Mouse (Mus musculus): ENCODE results near the gene Cubn.

Gene Cubn

GRCm38 (mm10) chr2:13480744-13481143 is 10.9 kb downstream of the Cubn start:
- DNase-seq (ENCODE audit: low spot score), result no peak

GRCm38 (mm10) chr2:13479165-13479564 is 12.4 kb downstream of the Cubn start:
- DNase-seq (ENCODE audit: low spot score), result no peak

GRCm38 (mm10) chr2:13470108-13470507 is 21.5 kb downstream of the Cubn start:
- no peak for DNase-seq (ENCODE audit: low spot score)

- DNase-seq (ENCODE audit: low spot score), result no peak
Measured at GRCm38 (mm10) chr2:13469641-13470040, 22.0 kb downstream of the Cubn start.

- no peak for DNase-seq (ENCODE audit: low spot score)
Measured at GRCm38 (mm10) chr2:13466685-13467084, 24.9 kb downstream of the Cubn start.

- DNase-seq (ENCODE audit: low spot score), result no peak
Measured at GRCm38 (mm10) chr2:13458088-13458487, 33.5 kb downstream of the Cubn start.

GRCm38 (mm10) chr2:13456821-13457220 is 34.8 kb downstream of the Cubn start:
- DNase-seq (ENCODE audit: low spot score), result no peak

GRCm38 (mm10) chr2:13451495-13452491 is 39.8 kb downstream of the Cubn start:
- DNase-seq (ENCODE audit: low spot score), result no peak

GRCm38 (mm10) chr2:13450895-13451294 is 40.7 kb downstream of the Cubn start:
- DNase-seq (ENCODE audit: low spot score), result no peak

- no peak for DNase-seq (ENCODE audit: low spot score)
Measured at GRCm38 (mm10) chr2:13450470-13450869, 41.1 kb downstream of the Cubn start.

- DNase-seq (ENCODE audit: low spot score), result no peak
Measured at GRCm38 (mm10) chr2:13445156-13445555, 46.5 kb downstream of the Cubn start.

- no peak for DNase-seq (ENCODE audit: low spot score)
Measured at GRCm38 (mm10) chr2:13438983-13439382, 52.6 kb downstream of the Cubn start.

- DNase-seq (ENCODE audit: low spot score), result no peak
Measured at GRCm38 (mm10) chr2:13438275-13438845, 53.3 kb downstream of the Cubn start.

GRCm38 (mm10) chr2:13432002-13432401 is 59.6 kb downstream of the Cubn start:
- DNase-seq (ENCODE audit: low spot score), result no peak

GRCm38 (mm10) chr2:13421974-13422760 is 69.4 kb downstream of the Cubn start:
- DNase-seq (ENCODE audit: low spot score), result no peak

- DNase-seq (ENCODE audit: low spot score), result no peak
Measured at GRCm38 (mm10) chr2:13416765-13417524, 74.7 kb downstream of the Cubn start.

GRCm38 (mm10) chr2:13413520-13414178 is 78.0 kb downstream of the Cubn start:
- no peak for DNase-seq (ENCODE audit: low spot score)

- no peak for DNase-seq (ENCODE audit: low spot score)
Measured at GRCm38 (mm10) chr2:13410660-13411059, 81.0 kb downstream of the Cubn start.

GRCm38 (mm10) chr2:13409767-13410519 is 81.7 kb downstream of the Cubn start:
- no peak for DNase-seq (ENCODE audit: low spot score)

GRCm38 (mm10) chr2:13408333-13408732 is 83.3 kb downstream of the Cubn start:
- no peak for DNase-seq (ENCODE audit: low spot score)
